Mouse (Mus musculus): ENCODE data around the gene Nr2f6.

- TF ChIP-seq TAL1 (conservative IDR thresholded peaks at IDR 0.05; ENCODE audit: low read depth, low read length): no peak
- no peak for TF ChIP-seq GATA1 (IDR thresholded peaks at IDR 0.05; ENCODE audit: borderline replicate concordance, low read length)
- no peak for TF ChIP-seq CTCF (IDR thresholded peaks at IDR 0.05; ENCODE audit: low read depth, low read length)
- no peak for TF ChIP-seq POLR2AphosphoS5 (IDR thresholded peaks at IDR 0.05; ENCODE audit: insufficient replicate concordance, low read depth, low read length)
Measured at GRCm38 (mm10) chr8:71402446-71402964, 20.7 kb upstream of the Nr2f6 start.
